Mouse (Mus musculus): ENCODE measurements around the gene Phb. TPM values are rescaled to one million over a fixed set of nuclear protein-coding genes. Genes with fewer than 3 reads are reported as not detected.

The Phb gene
- polyA plus RNA-seq, 1 experiment: 62.5 TPM

DNA sequence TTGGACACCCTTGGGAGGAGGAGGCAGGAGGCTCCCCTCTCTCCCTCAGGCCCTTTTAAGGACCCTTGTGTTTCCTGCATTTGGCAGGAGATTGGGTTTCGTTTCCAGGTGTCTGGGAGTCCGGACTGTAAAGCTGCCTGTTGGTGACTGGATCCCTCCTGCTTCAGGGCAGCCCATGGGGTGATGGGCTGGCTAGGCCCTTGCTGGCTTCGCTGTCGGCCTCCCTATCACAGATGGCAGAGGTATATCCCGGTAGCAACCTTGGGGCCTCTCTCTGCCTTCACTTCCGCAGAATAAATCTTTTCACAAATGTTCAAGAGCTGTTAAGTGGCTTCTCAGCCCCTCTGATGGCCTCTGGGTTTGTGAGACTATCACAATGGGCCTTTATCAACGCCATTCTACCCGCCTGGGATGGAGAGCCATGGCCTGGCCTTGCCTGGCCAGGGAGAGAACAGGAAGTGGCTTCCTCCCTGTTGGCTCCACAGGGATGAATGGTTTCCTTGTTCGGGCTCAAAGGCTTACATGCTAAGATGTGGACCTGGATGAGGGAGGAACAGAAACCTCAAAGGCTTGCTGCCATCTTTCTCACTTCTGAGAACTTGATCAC lies 15.3 kb downstream of the Phb start:
- no peak for DNase-seq
- Histone ChIP-seq H3K4me3 (replicated peaks; ENCODE audit: extremely low read depth, low read depth, low read length) (no peak overlapping the region), H3K4me1 (ENCODE audit: control insufficient read depth, insufficient read depth, low read length) (peaks cover 3% of the 10 kb centered on the region)
- TF ChIP-seq POLR2A (IDR thresholded peaks at IDR 0.05; ENCODE audit: borderline replicate concordance, extremely low read depth, low read depth, low read length): no peak
- no peak for TF ChIP-seq CTCF (IDR thresholded peaks at IDR 0.05; ENCODE audit: insufficient read depth, low read length)
- WGBS: 64% methylated on average over 9 of the region's 9 CpGs

DNA sequence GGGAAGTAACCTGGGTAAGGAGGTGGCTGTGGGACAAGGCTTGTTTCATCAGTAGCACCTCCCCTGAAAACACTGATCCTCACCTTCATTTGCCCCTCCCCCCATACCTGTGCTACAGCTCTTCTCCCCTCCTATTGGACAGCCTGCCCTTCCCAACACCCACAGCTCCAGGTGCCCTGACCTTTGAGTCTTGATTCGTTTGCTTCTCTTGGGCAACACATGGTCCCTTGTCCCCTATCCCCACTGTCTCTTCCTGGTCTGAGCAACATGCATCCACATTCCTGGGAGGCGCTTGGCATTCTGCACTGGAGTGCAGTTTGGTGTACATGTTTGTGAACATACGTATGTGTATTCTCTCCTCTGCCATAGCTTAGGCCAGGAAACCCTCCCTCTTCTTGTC lies 16.2 kb downstream of the Phb start:
- no peak for DNase-seq
- peaks cover 3% of the 10 kb centered on the region for H3K4me1 ChIP-seq (ENCODE audit: control insufficient read depth, insufficient read depth, low read length)
- H3K4me3 ChIP-seq (replicated peaks; ENCODE audit: extremely low read depth, low read depth, low read length): no peak overlapping the region
- TF ChIP-seq CTCF (IDR thresholded peaks at IDR 0.05; ENCODE audit: insufficient read depth, low read length) (no peak), POLR2A (IDR thresholded peaks at IDR 0.05; ENCODE audit: borderline replicate concordance, extremely low read depth, low read depth, low read length) (no peak)
- WGBS: 73% methylated on average over 3 of the region's 3 CpGs

DNA sequence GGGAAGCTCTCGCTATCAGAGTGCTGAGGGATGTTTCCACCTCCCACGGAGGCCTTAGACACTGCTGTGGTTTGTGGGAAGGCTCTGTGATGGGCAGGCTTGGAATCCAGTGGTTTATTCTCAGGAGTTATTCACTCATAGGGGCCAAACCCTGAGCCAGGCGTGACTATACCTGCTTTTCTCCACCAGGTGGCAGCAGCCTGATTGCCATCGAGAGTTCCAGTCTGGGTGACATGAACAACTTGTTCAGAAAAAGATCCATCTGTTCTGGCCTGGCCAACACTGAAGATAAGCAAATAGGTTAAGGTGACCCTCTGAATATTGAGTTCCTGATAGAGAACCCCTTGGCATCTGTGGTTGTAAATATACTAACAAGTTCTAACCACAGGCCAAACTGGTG lies 19.3 kb downstream of the Phb start:
- H3K4me1 ChIP-seq (ENCODE audit: control insufficient read depth, insufficient read depth, low read length): peaks cover 12% of the 10 kb centered on the region
- 1% methylated on average over 4 of the region's 4 CpGs for WGBS
- TF ChIP-seq CTCF (IDR thresholded peaks at IDR 0.05; ENCODE audit: insufficient read depth, low read length) (peak; percentile 96), POLR2A (IDR thresholded peaks at IDR 0.05; ENCODE audit: borderline replicate concordance, extremely low read depth, low read depth, low read length) (no peak)
- no peak overlapping the region for H3K4me3 ChIP-seq (replicated peaks; ENCODE audit: extremely low read depth, low read depth, low read length)
- DNase-seq: peak; percentile 67

DNA sequence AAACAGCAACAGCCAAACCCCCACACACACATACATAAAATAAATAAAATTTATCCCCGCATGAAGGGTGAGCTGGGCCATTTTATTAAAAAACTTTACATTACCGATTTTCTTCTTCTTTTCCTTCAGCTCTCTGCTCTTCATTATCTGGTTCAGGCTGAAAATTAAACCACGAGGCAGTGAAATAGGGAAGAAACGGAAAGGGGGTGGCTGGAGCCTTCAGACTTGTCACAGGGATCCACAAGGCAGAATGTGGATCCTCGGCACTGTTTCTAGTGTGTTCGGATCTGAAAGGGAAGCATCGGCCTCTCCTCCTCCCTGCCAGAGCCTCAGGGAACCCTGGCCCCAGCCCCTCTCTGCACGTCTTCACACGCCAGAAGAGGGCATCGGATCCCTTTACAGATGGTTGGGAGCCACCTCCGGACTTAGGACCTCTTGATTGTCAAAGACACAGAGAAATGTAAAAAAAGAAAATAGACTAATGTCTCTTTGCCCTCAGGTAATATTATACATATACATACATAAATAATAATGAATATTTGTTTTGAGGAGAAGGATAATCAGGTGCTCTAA lies 20.4 kb downstream of the Phb start:
- Histone ChIP-seq H3K4me3 (replicated peaks; ENCODE audit: extremely low read depth, low read depth, low read length) (no peak overlapping the region), H3K4me1 (ENCODE audit: control insufficient read depth, insufficient read depth, low read length) (peaks cover 12% of the 10 kb centered on the region)
- 54% methylated on average over 11 of the region's 11 CpGs for WGBS
- DNase-seq: no peak
- TF ChIP-seq POLR2A (IDR thresholded peaks at IDR 0.05; ENCODE audit: borderline replicate concordance, extremely low read depth, low read depth, low read length): no peak
- 0 out of 2 replicates have a peak, but pooled peaks have one; percentile 6 for TF ChIP-seq CTCF (IDR thresholded peaks at IDR 0.05; ENCODE audit: insufficient read depth, low read length)

DNA sequence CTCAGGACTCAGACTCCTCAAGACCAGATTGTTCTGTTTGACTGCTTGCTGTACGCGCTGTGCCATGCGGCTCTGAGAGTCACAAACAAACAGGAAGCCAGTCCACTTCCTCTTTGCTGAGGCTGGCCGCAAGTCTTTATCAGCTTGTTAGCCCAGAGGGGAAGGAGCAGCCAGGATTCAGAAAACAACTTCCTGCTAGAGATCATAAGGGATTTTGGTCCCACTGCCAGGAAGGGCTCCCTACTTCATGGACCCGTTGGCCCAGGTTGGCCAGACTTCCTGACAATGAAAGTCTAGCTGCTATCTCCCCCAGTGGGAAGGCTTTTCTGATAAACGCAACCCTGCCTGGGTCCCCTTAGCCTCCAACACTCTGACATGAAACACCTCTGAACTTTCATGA lies 21.8 kb downstream of the Phb start:
- TF ChIP-seq POLR2A (IDR thresholded peaks at IDR 0.05; ENCODE audit: borderline replicate concordance, extremely low read depth, low read depth, low read length) (peak; percentile 60; the same call in 1 of the 2 replicates), CTCF (IDR thresholded peaks at IDR 0.05; ENCODE audit: insufficient read depth, low read length) (no peak)
- DNase-seq: peak; percentile 41
- no peak overlapping the region for H3K4me3 ChIP-seq (replicated peaks; ENCODE audit: extremely low read depth, low read depth, low read length)
- peaks cover 12% of the 10 kb centered on the region for H3K4me1 ChIP-seq (ENCODE audit: control insufficient read depth, insufficient read depth, low read length)
- 8% methylated on average over 6 of the region's 6 CpGs for WGBS

DNA sequence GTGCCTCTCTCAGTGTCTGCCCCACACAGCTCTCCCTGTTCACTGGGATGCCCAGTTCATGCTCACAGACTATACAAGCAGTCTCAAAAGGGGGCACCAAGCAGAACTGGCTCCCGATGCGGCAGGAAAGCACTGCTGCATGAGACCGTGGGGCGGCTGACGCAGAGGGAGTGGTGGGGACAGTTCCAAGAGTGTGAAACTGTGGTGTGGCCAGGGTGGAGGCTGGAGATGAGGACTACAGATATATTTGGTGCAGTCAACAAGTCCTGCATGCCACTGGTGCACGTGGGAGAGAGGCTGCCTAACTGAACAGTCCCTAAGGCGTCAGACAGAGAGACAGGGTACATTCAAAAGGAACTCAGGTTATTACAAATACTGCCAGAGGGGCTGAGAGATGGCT lies 22.2 kb downstream of the Phb start:
- TF ChIP-seq CTCF (IDR thresholded peaks at IDR 0.05; ENCODE audit: insufficient read depth, low read length) (no peak), POLR2A (IDR thresholded peaks at IDR 0.05; ENCODE audit: borderline replicate concordance, extremely low read depth, low read depth, low read length) (no peak)
- peaks cover 12% of the 10 kb centered on the region for H3K4me1 ChIP-seq (ENCODE audit: control insufficient read depth, insufficient read depth, low read length)
- WGBS: 22% methylated on average over 7 of the region's 7 CpGs
- DNase-seq: no peak
- H3K4me3 ChIP-seq (replicated peaks; ENCODE audit: extremely low read depth, low read depth, low read length): no peak overlapping the region

DNA sequence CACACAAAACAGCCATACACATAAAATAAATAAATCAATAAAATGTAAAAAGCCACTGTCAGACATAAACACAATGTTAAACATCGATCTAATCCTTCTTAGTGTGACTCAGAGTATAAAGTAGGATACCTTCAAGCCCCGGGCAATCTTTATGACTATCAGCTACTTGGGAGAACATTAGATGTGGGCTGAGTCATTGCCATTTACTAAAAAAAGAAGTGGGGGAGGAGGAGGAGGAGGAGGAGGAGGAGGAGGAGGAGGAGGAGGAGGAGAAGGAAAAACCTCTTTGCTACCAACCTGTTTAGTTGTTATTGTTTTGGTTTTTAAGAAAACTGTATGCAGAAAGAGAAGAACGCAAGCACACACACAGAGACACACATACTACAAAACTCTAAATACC lies 22.8 kb downstream of the Phb start:
- DNase-seq: no peak
- TF ChIP-seq POLR2A (IDR thresholded peaks at IDR 0.05; ENCODE audit: borderline replicate concordance, extremely low read depth, low read depth, low read length) (no peak), CTCF (IDR thresholded peaks at IDR 0.05; ENCODE audit: insufficient read depth, low read length) (no peak)
- Histone ChIP-seq H3K4me1 (ENCODE audit: control insufficient read depth, insufficient read depth, low read length) (peaks cover 12% of the 10 kb centered on the region), H3K4me3 (replicated peaks; ENCODE audit: extremely low read depth, low read depth, low read length) (no peak overlapping the region)
- WGBS: 65% methylated on average over 3 of the region's 3 CpGs

DNA sequence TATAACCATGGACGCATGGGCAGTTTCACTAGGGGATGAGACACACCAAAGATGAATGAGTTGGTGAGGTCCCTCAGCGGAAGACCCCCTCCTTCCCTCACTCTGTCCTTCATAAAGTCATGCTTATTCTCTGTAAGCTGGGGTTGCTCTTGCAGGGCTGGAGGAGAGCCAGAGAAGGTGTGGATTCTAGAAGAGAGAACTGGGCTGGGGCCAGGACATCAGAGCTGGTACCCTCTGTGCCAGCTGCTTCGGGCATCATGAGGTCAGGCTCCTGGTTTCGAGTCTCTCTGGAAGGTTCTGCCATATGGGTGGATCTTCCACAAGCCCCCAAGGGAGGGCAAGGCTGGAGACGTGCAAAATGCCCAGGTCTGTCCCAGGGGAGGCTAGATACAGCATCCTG lies 31.8 kb downstream of the Phb start:
- TF ChIP-seq CTCF (IDR thresholded peaks at IDR 0.05; ENCODE audit: insufficient read depth, low read length) (no peak), POLR2A (IDR thresholded peaks at IDR 0.05; ENCODE audit: borderline replicate concordance, extremely low read depth, low read depth, low read length) (no peak)
- WGBS: 66% methylated on average over 5 of the region's 5 CpGs
- Histone ChIP-seq H3K4me1 (ENCODE audit: control insufficient read depth, insufficient read depth, low read length) (no peaks in the 10 kb centered on the region), H3K4me3 (replicated peaks; ENCODE audit: extremely low read depth, low read depth, low read length) (no peak overlapping the region)
- DNase-seq: no peak

DNA sequence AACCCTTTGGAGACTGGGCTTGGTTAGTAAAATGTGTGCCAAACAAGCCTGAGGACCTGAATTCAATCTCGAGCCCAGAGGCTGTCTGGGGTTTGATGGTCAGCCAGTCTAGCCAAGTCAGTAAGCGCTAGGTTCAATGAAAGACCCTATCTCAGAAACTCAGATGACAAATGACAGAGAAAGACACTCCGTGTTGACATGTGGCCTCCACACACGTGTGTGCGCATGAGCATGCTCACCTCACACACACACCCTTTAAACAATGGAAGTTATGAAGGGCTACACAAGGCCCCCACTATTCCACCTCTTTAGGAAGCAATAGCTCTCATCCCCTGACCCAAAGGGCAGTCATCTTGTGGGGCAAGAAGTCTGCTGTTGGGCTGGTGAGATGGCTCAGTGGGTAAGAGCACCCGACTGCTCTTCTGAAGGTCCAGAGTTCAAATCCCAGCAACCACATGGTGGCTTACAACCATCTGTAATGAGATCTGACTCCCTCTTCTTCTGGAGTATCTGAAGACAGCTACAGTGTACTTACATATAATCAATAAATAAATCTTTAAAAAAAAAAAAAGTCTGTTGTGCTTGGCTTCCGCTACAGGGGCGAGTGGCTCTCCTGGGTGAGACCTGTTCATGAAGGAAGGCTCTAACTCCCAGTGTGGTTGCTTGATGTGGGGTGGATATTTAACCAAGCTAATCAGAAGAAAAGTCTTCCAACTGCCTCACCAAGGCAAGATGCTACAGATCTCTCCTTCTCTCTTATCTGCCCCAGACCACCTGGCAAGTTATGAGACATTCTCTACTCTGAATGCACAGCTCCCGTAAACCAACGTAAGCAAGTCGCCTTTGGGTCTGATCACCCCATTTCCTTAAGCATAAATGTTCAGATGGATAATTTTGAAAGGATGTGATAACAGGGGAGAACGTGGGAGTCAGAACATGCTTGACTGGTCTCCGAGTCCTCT lies 34.3 kb downstream of the Phb start:
- DNase-seq: no peak
- WGBS: 89% methylated on average over 13 of the region's 13 CpGs
- Histone ChIP-seq H3K4me1 (ENCODE audit: control insufficient read depth, insufficient read depth, low read length) (no peaks in the 10 kb centered on the region), H3K4me3 (replicated peaks; ENCODE audit: extremely low read depth, low read depth, low read length) (no peak overlapping the region)
- TF ChIP-seq POLR2A (IDR thresholded peaks at IDR 0.05; ENCODE audit: borderline replicate concordance, extremely low read depth, low read depth, low read length): no peak
- TF ChIP-seq CTCF (IDR thresholded peaks at IDR 0.05; ENCODE audit: insufficient read depth, low read length): no peak

Measured in lung, adult 2 months (tissue).